Mouse (Mus musculus) forebrain, embryonic 12.5 days (tissue): ENCODE data around the gene Nexn. TPM values are rescaled to one million over a fixed set of nuclear protein-coding genes. Genes with fewer than 3 reads are reported as not detected.

Experiments used
- polyA plus RNA-seq: library from polyadenylated mRNA; unstranded; fragments of >200 nt; fragmentation: Nextera tagmentation; extraction: Ambion mirVana; gene quantifications from 2 replicates; pipeline ENCODE4 v1.2.1, GENCODE M21; 2016

Gene Nexn
- polyA plus RNA-seq, 1 experiment from 2014 or later = 6.3 TPM

Other genes with a start within 250 kb of the Nexn start
- gene Gipc2, start 100.1 kb downstream of the Nexn start, polyA plus RNA-seq = 1.4 and 2.1 TPM in 2 replicates
- gene Dnajb4, start 56.0 kb downstream of the Nexn start, polyA plus RNA-seq = 26.6 and 28.7 TPM in 2 replicates
- gene Fubp1, start 55.9 kb downstream of the Nexn start, polyA plus RNA-seq = 437 and 443 TPM in 2 replicates
- gene Miga1, start 74.1 kb upstream of the Nexn start, polyA plus RNA-seq = 25.5 and 27.9 TPM in 2 replicates
- 67.4 and 72.9 TPM in 2 replicates for gene Usp33, start 80.1 kb upstream of the Nexn start, polyA plus RNA-seq
- gene Zzz3, start 129.1 kb upstream of the Nexn start, polyA plus RNA-seq = 51.7 and 53.1 TPM in 2 replicates